Mouse (Mus musculus) midbrain, embryonic 15.5 days (tissue): ENCODE results near the gene Dchs1. TPM values are rescaled to one million over a fixed set of nuclear protein-coding genes. Genes with fewer than 3 reads are reported as not detected.
"Not testable (repeated sequence)": the region's sequence is repeated elsewhere in the genome, so short reads cannot be mapped to it uniquely, and the experiment has no call there.

Experiments
- ATAC-seq: fragments of 200-750 bp; cut with Nextera tagmentation; replicated peaks from 2 replicates; pipeline ENCODE4 v1.8.0; 2017; ENCODE audit warnings: moderate TSS enrichment
- H3K27ac ChIP-seq: fragments of 300-500 bp; sonication (generic); 2 replicates; pipeline ENCODE4 v1.5.1; 2015; ENCODE audit warnings: mild to moderate bottlenecking, inconsistent platforms
- H3K27me3 ChIP-seq: fragments of 300-500 bp; sonication (generic); replicated peaks from 2 replicates; pipeline ENCODE4 v1.6.1; 2015; ENCODE audit warnings: inconsistent platforms
- H3K36me3 ChIP-seq: fragments of 300-500 bp; sonication (generic); replicated peaks from 2 replicates; pipeline ENCODE4 v1.6.1; 2015; ENCODE audit warnings: inconsistent platforms
- H3K4me1 ChIP-seq: fragments of 300-500 bp; sonication (generic); 2 replicates; pipeline ENCODE4 v1.6.1; 2015; ENCODE audit warnings: inconsistent platforms
- H3K4me2 ChIP-seq: fragments of 300-500 bp; sonication (generic); 2 replicates; pipeline ENCODE4 v1.6.1; 2015; ENCODE audit warnings: inconsistent platforms, mild to moderate bottlenecking, moderate library complexity
- H3K4me3 ChIP-seq: fragments of 300-500 bp; sonication (generic); 2 replicates; pipeline ENCODE4 v1.5.1; 2015; ENCODE audit warnings: mild to moderate bottlenecking, inconsistent platforms
- H3K9ac ChIP-seq: fragments of 300-500 bp; sonication (generic); 2 replicates; pipeline ENCODE4 v1.6.1; 2015; ENCODE audit warnings: mild to moderate bottlenecking, inconsistent platforms
- H3K9me3 ChIP-seq: fragments of 300-500 bp; sonication (generic); 2 replicates; pipeline ENCODE4 v1.6.1; 2016; ENCODE audit warnings: inconsistent platforms
- WGBS: fragments of 180-500 bp; shearing (Covaris S2); methylation state at CpG from one replicate; pipeline ENCODE4 v1.1.7; 2015; ENCODE audit warnings: mixed read lengths; 5-methylcytosine and 5-hydroxymethylcytosine counted together
- polyA plus RNA-seq: library from polyadenylated mRNA; unstranded; fragments of >200 nt; fragmentation: Nextera tagmentation; extraction: Ambion mirVana; gene quantifications from 2 replicates; pipeline ENCODE4 v1.2.1, GENCODE M21; 2015

Gene Dchs1
- polyA plus RNA-seq, 1 experiment from 2014 or later: 17.9 TPM

GRCm38 (mm10) chr7:105752716-105753115 is 34.7 kb downstream of the Dchs1 start:
- peaks cover 57% of the 10 kb centered on the region for H3K36me3 ChIP-seq
- ATAC-seq: peak; percentile 18

GRCm38 (mm10) chr7:105751491-105752433 is 35.7 kb downstream of the Dchs1 start, which contains the start of gene Tpp1:
Tpp1 (minus strand) TSS chr7:105752235.
- no peaks in the 10 kb centered on the region for H3K27me3 ChIP-seq
- H3K9me3 ChIP-seq: no peaks in the 10 kb centered on the region
- H3K36me3 ChIP-seq: peaks cover 51% of the 10 kb centered on the region
- peak; percentile 91 for ATAC-seq
- H3K4me3 ChIP-seq: peak within 1 kb of the TSS; percentile 41
- peak within 1 kb of the TSS; percentile 50 for H3K9ac ChIP-seq
- H3K4me1 ChIP-seq: peaks cover 17% of the 10 kb centered on the region
- WGBS: 20% methylated on average over 20 of the region's 20 CpGs
- peak within 1 kb of the TSS; percentile 55 for H3K4me2 ChIP-seq
- H3K27ac ChIP-seq: peak within 1 kb of the TSS; percentile 73

More at GRCm38 (mm10) chr7:105752716-105753115, 34.7 kb downstream of the Dchs1 start:
- Histone ChIP-seq H3K4me2 (no peak overlapping the region), H3K27me3 (no peaks in the 10 kb centered on the region), H3K4me1 (peaks cover 17% of the 10 kb centered on the region), H3K9me3 (no peaks in the 10 kb centered on the region), H3K9ac (no peak overlapping the region), H3K27ac (no peak overlapping the region; the same call in 1 of the 2 replicates), H3K4me3 (no peak overlapping the region)
- 90% methylated on average over 2 of the region's 2 CpGs for WGBS

- 78% methylated on average over 2 of the region's 2 CpGs for WGBS
- ATAC-seq: no peak
- Histone ChIP-seq H3K9ac (no peak overlapping the region), H3K4me2 (no peak overlapping the region), H3K9me3 (no peaks in the 10 kb centered on the region), H3K27me3 (no peaks in the 10 kb centered on the region), H3K36me3 (peaks cover 16% of the 10 kb centered on the region), H3K4me1 (peaks cover 28% of the 10 kb centered on the region), H3K4me3 (no peak overlapping the region), H3K27ac (no peak overlapping the region)
Observed at GRCm38 (mm10) chr7:105747776-105748175, 39.7 kb downstream of the Dchs1 start.

- Histone ChIP-seq H3K27me3 (no peaks in the 10 kb centered on the region), H3K9me3 (no peaks in the 10 kb centered on the region), H3K4me1 (peaks cover 16% of the 10 kb centered on the region), H3K4me3 (peak within 1 kb of the TSS; percentile 96), H3K27ac (peak within 1 kb of the TSS; percentile 85), H3K4me2 (peak within 1 kb of the TSS; percentile 96), H3K36me3 (peaks cover 30% of the 10 kb centered on the region; the same call in 1 of the 2 replicates), H3K9ac (peak within 1 kb of the TSS; percentile 86)
- under 1% methylated on average over 67 of the region's 67 CpGs for WGBS
- peak; percentile 97 for ATAC-seq
Observed at GRCm38 (mm10) chr7:105743926-105744590, 43.4 kb downstream of the Dchs1 start, which contains the start of gene Taf10. Taf10 (minus strand) TSS chr7:105744361.

GRCm38 (mm10) chr7:105743246-105743925 is 44.1 kb downstream of the Dchs1 start:
- Histone ChIP-seq H3K4me1 (peaks cover 21% of the 10 kb centered on the region), H3K4me3 (peak overlapping the region; percentile 96), H3K4me2 (peak overlapping the region; percentile 96), H3K27ac (peak overlapping the region; percentile 85), H3K36me3 (peaks cover 30% of the 10 kb centered on the region; the same call in 1 of the 2 replicates), H3K9ac (peak overlapping the region; percentile 86)
- not testable (repeated sequence) for H3K27me3 ChIP-seq, H3K9me3 ChIP-seq
- 35% methylated on average over 20 of the region's 20 CpGs for WGBS
- peak; percentile 32 for ATAC-seq

GRCm38 (mm10) chr7:105742539-105743215 is 44.8 kb downstream of the Dchs1 start:
- H3K27me3 ChIP-seq, H3K9ac ChIP-seq, ATAC-seq, H3K9me3 ChIP-seq, H3K27ac ChIP-seq: not testable (repeated sequence)
- peaks cover 30% of the 10 kb centered on the region; the same call in 1 of the 2 replicates for H3K36me3 ChIP-seq
- 88% methylated on average over 7 of the region's 7 CpGs for WGBS
- peak overlapping the region; percentile 96 for H3K4me2 ChIP-seq
- peaks cover 28% of the 10 kb centered on the region for H3K4me1 ChIP-seq
- H3K4me3 ChIP-seq: 0 out of 2 replicates have a peak overlapping the region, but pooled peaks have one; percentile 96

- H3K27me3 ChIP-seq: no peaks in the 10 kb centered on the region
- peaks cover 28% of the 10 kb centered on the region; the same call in 1 of the 2 replicates for H3K36me3 ChIP-seq
- peaks cover 35% of the 10 kb centered on the region for H3K4me1 ChIP-seq
- WGBS: 94% methylated on average over 9 of the region's 9 CpGs
- ATAC-seq: no peak
- no peaks in the 10 kb centered on the region for H3K9me3 ChIP-seq
- H3K27ac ChIP-seq: no peak overlapping the region
- no peak overlapping the region for H3K4me3 ChIP-seq
- H3K4me2 ChIP-seq: no peak overlapping the region
- no peak overlapping the region for H3K9ac ChIP-seq
Observed at GRCm38 (mm10) chr7:105741978-105742377, 45.5 kb downstream of the Dchs1 start.

GRCm38 (mm10) chr7:105740851-105741250 is 46.6 kb downstream of the Dchs1 start:
- H3K4me2 ChIP-seq: no peak overlapping the region
- H3K9ac ChIP-seq: no peak overlapping the region
- H3K4me1 ChIP-seq: peaks cover 37% of the 10 kb centered on the region
- H3K36me3 ChIP-seq: peaks cover 23% of the 10 kb centered on the region; the same call in 1 of the 2 replicates
- WGBS: 87% methylated on average over 6 of the region's 6 CpGs
- H3K9me3 ChIP-seq: no peaks in the 10 kb centered on the region
- no peak overlapping the region for H3K4me3 ChIP-seq
- H3K27me3 ChIP-seq: no peaks in the 10 kb centered on the region
- ATAC-seq: no peak
- H3K27ac ChIP-seq: no peak overlapping the region

GRCm38 (mm10) chr7:105740089-105740795 is 47.2 kb downstream of the Dchs1 start:
- Histone ChIP-seq H3K4me1 (peaks cover 41% of the 10 kb centered on the region), H3K4me3 (no peak overlapping the region), H3K4me2 (no peak overlapping the region), H3K27ac (no peak overlapping the region), H3K36me3 (peaks cover 23% of the 10 kb centered on the region; the same call in 1 of the 2 replicates), H3K9ac (no peak overlapping the region), H3K9me3 (no peaks in the 10 kb centered on the region), H3K27me3 (no peaks in the 10 kb centered on the region)
- ATAC-seq: no peak
- 86% methylated on average over 13 of the region's 13 CpGs for WGBS

GRCm38 (mm10) chr7:105738948-105739347 is 48.5 kb downstream of the Dchs1 start:
- peaks cover 38% of the 10 kb centered on the region for H3K4me1 ChIP-seq
- no peaks in the 10 kb centered on the region for H3K27me3 ChIP-seq
- ATAC-seq: no peak
- peak overlapping the region; percentile 24; the same call in 1 of the 2 replicates for H3K4me2 ChIP-seq
- H3K27ac ChIP-seq: no peak overlapping the region
- no peaks in the 10 kb centered on the region for H3K9me3 ChIP-seq
- H3K36me3 ChIP-seq: peaks cover 23% of the 10 kb centered on the region; the same call in 1 of the 2 replicates
- 36% methylated on average over 3 of the region's 3 CpGs for WGBS
- H3K4me3 ChIP-seq: no peak overlapping the region
- H3K9ac ChIP-seq: no peak overlapping the region

- H3K4me2 ChIP-seq: no peak overlapping the region; the same call in 1 of the 2 replicates
- no peak for ATAC-seq
- no peak overlapping the region for H3K4me3 ChIP-seq
- 82% methylated on average over 2 of the region's 2 CpGs for WGBS
- peaks cover 30% of the 10 kb centered on the region; the same call in 1 of the 2 replicates for H3K36me3 ChIP-seq
- H3K9ac ChIP-seq: no peak overlapping the region
- peaks cover 32% of the 10 kb centered on the region for H3K4me1 ChIP-seq
- H3K27ac ChIP-seq: no peak overlapping the region
- no peaks in the 10 kb centered on the region for H3K9me3 ChIP-seq
- no peaks in the 10 kb centered on the region for H3K27me3 ChIP-seq
Observed at GRCm38 (mm10) chr7:105738286-105738685, 49.2 kb downstream of the Dchs1 start.
